Mouse (Mus musculus) MEL-GATA-1-ER (cell line): ENCODE results near the gene Fam189a1.

Source experiments
- DNase-seq: peaks from one replicate; pipeline ENCODE4 v3.0.0-alpha.2; 2012; ENCODE audit warnings: low read depth; ENCODE audit errors: extremely low read depth

Gene Fam189a1

DNA sequence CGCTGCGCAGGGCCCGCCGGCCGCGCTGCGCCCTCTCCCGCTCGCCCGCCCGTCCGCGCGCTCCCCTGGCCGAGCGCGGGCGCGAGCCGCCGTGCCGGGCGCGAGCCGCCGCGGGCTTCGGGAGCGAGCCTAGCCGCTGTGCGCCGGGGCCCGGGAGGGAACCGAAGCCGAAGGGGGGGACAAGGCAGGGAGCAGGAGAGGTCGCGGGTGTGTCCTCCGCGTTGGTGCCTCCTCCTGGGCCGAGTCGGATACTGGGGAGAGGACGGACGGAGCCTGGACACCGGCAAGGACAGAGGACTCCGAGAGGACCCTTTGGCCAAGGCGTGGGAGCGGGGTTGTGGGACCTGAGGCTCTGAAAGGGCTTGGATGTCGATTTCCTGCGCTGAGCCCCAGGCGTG is at the start of gene Fam189a1:
Fam189a1 (minus strand) TSS at position 57 of the 398 bp plus-strand sequence.
- DNase-seq, result no peak

- DNase-seq, result no peak
These were observed 49.7 kb upstream of the Fam189a1 start for GRCm38 (mm10) chr7:65206021-65206420.

DNA sequence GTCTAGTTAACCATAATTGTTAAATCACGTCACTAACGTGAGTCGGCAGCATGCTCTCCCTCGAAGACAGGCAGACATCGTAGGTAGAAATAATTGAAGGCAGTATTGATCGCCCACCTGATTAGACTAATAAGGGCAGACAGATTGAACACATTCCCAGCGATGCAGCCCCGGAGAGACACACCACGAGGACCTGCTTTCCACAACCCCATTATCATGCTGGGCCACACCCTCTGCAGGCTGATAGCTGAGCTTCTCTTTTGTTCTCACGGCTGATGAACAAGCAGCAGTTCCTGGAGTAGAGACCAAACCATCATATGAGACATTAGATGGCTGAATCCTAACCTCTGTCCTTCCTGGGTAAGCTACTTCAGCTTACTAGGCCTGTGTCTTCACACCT is 46.3 kb upstream of the Fam189a1 start:
- no peak for DNase-seq

- DNase-seq, result no peak
These were observed 24.3 kb upstream of the Fam189a1 start for GRCm38 (mm10) chr7:65180694-65181093.

GRCm38 (mm10) chr7:65170762-65171161 is 14.4 kb upstream of the Fam189a1 start:
- no peak for DNase-seq

DNA sequence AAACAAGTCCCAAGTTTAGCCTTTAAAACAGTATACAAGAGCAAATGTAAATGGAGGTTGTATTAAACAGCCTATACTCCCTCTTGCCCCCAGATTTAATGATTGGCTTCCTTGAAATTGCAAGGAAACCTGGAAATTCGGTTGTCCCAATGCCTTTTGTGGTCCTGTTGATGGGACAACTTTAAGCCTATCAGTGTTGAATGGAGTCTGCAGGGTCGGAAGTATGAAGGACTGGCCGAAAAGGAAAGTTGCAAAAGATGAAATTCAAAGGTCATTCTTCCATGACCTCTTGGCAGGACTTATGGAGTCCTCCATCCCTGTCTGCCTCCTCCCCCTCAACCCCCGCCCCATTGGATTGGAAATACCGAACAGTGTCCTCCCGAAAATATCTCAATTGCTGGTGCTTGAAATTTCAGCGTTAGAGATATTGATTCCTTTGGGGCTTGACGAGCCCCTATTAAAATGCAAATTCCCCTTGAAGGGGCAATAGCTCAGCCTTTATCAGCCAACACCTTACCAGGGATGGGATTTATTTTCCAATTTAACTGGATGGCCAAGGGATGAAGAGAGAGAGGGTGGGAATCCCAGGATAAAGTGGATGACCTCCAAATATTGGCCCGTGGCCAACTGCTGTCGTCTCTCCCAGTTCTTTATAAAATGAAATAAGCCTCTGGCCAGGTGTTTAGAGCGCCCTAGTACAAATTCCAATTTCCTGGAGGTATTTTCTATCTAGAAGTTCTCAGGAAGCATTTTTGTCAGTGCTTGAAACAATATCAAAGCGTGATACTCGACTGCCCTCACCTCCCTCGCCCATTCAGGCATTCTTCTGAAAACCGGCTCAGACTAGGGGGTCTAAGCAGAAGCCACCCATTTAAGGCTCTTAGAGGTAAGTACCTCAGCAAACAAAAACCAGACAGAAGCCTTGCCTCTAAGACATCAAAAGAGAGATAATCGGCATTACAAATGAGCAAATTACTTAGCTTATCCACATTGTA is 958 bp upstream of the Fam189a1 start:
- no peak for DNase-seq

DNA sequence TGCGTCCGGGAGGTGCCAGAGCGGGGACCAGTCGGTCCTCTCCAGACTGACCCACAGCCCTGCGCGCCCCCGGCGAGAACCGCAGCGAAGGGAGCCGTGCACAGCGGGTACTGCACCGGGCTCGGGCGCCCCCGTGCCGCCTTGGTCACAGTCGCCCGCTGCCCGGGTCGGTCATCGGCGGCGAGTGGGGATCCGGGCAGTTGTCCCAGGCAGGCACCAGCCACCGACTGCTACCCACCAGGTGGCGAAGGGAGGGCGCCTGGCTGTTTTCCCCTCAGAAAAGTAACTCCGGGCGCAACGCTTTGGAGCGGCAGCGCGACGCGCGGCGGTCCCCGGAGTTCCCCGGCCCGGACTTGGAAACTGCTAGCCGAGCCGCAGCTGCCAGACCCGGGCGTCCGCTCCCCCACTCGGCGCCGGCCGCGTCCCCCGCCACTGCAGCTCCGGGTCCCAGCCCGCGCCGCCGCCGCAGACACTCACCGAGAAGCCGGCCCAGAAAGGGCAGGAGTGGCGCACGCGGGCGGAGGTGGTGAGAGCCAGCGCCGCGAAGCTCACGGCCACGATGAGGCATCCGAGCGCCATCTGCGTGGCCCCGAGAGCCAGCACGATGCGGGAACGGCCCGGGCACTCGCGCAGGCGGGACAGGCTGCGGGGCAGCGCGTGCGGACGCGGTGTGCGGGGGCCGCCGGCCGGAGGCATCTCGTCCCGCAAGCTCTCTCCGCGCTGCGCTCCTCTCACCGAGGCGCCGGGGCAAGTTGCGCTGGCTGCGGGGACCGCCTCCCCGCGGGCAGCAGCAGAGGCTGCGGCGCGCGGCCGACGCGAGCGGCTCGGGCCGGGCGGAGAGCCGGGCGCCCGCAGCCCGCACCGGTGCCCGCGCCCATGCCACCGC is 499 bp downstream of the Fam189a1 start:
- DNase-seq, result no peak

GRCm38 (mm10) chr7:65154576-65154975 is 1.8 kb downstream of the Fam189a1 start:
- no peak for DNase-seq

GRCm38 (mm10) chr7:65153846-65154245 is 2.5 kb downstream of the Fam189a1 start:
- DNase-seq, result no peak

- DNase-seq, result no peak
These were observed 4.8 kb downstream of the Fam189a1 start for GRCm38 (mm10) chr7:65151526-65151925.

DNA sequence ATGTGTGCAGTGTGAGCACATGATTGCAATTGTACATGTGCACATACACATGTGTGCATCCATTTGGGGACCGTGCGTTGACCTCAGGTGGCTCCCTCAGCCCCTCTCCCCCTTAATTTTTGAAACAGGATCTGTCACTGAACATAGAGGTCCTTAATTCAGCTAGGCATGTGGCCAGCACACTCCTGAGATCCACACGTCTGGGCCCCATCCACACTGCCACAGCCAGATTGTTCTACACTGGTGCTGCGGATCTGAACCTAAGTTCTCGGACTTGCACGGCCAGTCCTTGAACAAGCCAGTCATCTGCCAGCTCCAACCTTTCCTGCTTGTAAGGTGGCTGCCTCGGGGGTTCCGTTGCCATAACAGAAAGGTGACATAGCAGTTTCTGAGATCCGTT is 7.3 kb downstream of the Fam189a1 start:
- DNase-seq, result no peak

DNA sequence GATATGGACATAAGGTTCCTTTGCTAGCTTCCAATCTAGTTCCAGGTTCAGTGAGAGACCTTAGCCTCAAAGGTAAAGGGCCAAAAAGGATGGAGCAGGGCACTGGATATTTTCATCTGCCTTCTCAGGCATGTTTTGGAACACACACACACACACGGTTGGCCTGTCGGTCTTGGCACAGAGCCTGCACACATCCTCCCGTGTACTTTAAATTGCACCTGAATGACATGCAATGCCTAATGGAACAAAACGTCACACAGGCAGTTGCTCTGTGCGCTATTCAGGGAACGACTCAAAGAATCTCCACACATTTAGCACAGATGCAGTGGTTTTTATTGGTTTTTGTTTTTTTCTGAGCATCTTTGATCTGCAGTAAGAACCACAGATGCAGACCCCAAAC is 11.5 kb downstream of the Fam189a1 start:
- DNase-seq, result no peak

DNA sequence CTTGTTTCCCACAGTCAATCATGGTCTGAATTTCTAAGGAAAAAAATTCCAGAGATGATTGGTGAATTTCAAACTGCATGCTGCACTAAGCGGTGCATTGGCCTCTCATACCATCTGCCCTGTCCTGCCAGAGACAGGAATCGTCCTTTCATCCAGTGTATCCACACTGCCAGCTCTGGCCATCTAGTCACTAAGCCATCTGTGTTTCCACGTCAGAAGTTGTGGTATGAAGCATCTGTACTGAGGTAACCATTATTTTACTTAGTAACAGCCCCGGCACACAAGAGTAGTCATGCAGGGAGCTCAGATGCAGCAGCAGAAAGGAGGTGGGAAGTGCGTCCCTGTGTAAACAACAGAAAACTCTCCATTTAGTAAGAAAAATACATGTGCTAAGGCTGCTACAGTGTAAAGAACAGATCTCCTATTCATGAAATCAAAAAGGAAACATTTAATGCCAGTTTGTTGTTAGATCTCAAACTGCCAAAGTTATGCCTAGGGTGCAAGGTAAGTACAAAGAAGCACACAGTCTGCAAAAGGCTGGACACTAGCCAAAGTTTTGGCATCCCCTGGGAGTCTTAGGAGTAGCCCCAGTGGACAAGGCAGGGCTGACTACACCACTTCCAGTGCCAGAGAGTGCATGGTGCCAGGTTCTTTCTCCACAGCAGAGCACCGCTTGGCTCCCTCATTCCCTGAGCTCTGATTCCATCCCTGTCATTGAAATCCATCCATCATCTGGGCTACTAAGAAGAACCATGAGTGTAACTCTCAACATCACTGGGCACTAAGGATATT is 14.3 kb downstream of the Fam189a1 start:
- no peak for DNase-seq

GRCm38 (mm10) chr7:65140832-65141231 is 15.5 kb downstream of the Fam189a1 start:
- no peak for DNase-seq

DNA sequence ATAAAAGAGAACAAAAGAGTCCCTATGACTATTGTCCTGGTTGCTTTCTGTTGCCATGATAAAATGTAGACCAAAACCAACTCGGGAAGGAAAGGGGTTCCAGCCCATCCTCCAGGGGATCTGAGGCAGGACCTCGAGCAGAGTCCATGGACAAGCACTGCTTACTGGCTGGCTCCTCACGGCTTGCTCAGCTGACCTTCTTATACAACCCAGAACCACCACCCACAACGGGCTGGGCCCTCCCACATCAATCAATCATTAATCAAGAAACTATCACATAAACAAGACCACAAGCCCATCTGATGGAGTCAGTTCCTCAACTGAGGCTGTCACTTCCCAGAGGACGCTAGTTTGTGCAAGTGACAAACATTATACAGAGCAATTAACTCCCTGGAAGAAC is 16.3 kb downstream of the Fam189a1 start:
- no peak for DNase-seq

DNA sequence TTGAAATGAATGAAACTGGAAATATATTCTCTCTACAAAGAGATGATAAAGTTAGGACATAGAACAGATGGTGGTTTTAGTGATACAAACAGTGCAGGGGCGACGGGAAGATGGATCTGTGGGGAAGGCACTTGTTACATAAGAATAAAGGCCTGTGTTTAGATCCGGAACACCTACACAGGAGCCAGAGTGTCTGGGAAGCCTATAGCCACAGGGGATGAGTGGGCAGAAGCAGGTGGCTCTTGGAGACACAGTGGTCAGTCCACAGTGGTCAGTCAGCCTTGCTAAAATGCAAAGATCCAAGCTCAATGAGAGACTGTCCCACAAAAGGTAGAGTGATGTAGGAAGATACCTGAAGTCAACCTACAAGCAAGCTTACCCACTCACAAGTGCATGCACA is 32.6 kb downstream of the Fam189a1 start:
- no peak for DNase-seq

GRCm38 (mm10) chr7:65116903-65117302 is 39.5 kb downstream of the Fam189a1 start:
- DNase-seq, result no peak

- DNase-seq, result no peak
These were observed 41.0 kb downstream of the Fam189a1 start for GRCm38 (mm10) chr7:65115366-65115765.

- DNase-seq, result no peak
These were observed 44.7 kb downstream of the Fam189a1 start for GRCm38 (mm10) chr7:65111664-65112063.

DNA sequence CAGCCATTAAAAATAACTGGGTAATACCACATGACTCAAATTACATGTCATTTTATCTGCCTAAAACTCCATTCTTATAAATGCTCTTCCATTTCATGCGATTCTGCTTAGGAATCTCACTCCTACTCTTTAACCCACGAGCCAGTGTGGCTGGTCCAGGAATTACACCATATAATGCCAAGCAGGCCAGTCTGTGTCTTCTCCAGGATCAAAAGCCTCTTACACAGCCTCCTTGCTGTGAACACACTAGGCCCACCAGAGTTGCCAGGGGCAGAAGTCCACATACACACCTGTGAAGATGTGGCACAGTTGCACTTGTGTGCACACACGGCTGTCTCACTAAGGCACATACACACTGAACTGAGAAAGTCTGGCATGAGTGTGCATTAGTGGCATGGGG is 50.8 kb downstream of the Fam189a1 start:
- DNase-seq, result no peak

GRCm38 (mm10) chr7:65105097-65105467 is 51.3 kb downstream of the Fam189a1 start:
- no peak for DNase-seq
